Mouse (Mus musculus) forebrain, embryonic 11.5 days (tissue): ENCODE data around the gene Clec1b. TPM values are rescaled to one million over a fixed set of nuclear protein-coding genes. Genes with fewer than 3 reads are reported as not detected.

Experiments
- ATAC-seq: fragments of 200-750 bp; cut with Nextera tagmentation; replicated peaks from 2 replicates; pipeline ENCODE4 v1.8.0; 2017; ENCODE audit warnings: moderate TSS enrichment; ENCODE audit not compliant: low FRiP score
- DNase-seq: peaks from one replicate; pipeline ENCODE4 v3.0.0-alpha.2; 2017; ENCODE audit warnings: low spot score
- H3K27ac ChIP-seq: fragments of 300-500 bp; sonication (generic); 2 replicates; pipeline ENCODE4 v1.5.1; 2014; ENCODE audit warnings: low read depth, low read length
- H3K27me3 ChIP-seq: fragments of 300-500 bp; sonication (generic); 2 replicates; pipeline ENCODE4 v1.6.1; 2014; ENCODE audit warnings: mild to moderate bottlenecking, low read length, mixed read lengths; ENCODE audit not compliant: control insufficient read depth, insufficient read depth
- H3K36me3 ChIP-seq: fragments of 300-500 bp; sonication (generic); 2 replicates; pipeline ENCODE4 v1.6.1; 2014; ENCODE audit warnings: mild to moderate bottlenecking, low read length, moderate library complexity, mixed read lengths; ENCODE audit not compliant: control insufficient read depth, insufficient read depth
- H3K4me1 ChIP-seq: fragments of 300-500 bp; sonication (generic); replicated peaks from 2 replicates; pipeline ENCODE4 v1.6.1; 2014; ENCODE audit warnings: low read length, mixed read lengths; ENCODE audit not compliant: control insufficient read depth, insufficient read depth
- H3K4me2 ChIP-seq: fragments of 300-500 bp; sonication (generic); 2 replicates; pipeline ENCODE4 v1.6.1; 2014; ENCODE audit warnings: low read depth, mild to moderate bottlenecking, low read length, moderate library complexity, mixed read lengths; ENCODE audit not compliant: severe bottlenecking
- H3K4me3 ChIP-seq: fragments of 300-500 bp; sonication (generic); 2 replicates; pipeline ENCODE4 v1.5.1; 2014; ENCODE audit warnings: low read depth, low read length
- H3K9ac ChIP-seq: fragments of 300-500 bp; sonication (generic); 2 replicates; pipeline ENCODE4 v1.6.1; 2014; ENCODE audit warnings: low read length
- H3K9me3 ChIP-seq: fragments of 300-500 bp; sonication (generic); 2 replicates; pipeline ENCODE4 v1.6.1; 2016; ENCODE audit warnings: low read length, mixed read lengths; ENCODE audit not compliant: control insufficient read depth
- WGBS: fragments of 180-500 bp; shearing (Covaris S2); extraction: QIAGEN DNeasy Blood & Tissue Kit; methylation state at CpG from one replicate; pipeline ENCODE4 v1.1.7; 2014; 5-methylcytosine and 5-hydroxymethylcytosine counted together
- polyA plus RNA-seq: library from polyadenylated mRNA; unstranded; fragments of >200 nt; fragmentation: Nextera tagmentation; extraction: Ambion mirVana; gene quantifications from 2 replicates; pipeline ENCODE4 v1.2.1, GENCODE M21; 2014

The Clec1b gene
- 7.5 and 12.3 TPM in 2 replicates for polyA plus RNA-seq

DNA sequence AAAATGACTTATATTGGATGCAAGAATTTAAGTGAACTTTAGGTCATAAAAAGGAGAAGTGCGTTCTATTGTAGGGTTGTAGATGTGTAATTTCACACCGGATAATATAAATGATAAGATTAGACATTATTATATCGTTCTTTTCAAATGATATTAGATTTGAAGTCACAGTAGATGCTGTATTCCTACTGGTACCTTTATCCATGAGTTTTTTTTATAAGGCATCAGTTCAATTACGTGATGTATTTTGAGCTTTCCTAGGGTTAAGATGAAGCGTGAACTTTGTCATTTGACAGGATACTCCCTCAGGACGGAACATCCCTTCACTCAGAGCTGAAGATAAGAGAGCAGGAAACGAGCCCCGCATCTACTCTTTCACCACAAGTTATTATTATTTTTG is at the start of gene Clec1b:
Gene Clec1b (plus strand): TSS at position 301 of the 400 bp plus-strand sequence.
- no peak within 1 kb of the TSS for H3K4me3 ChIP-seq
- H3K27me3 ChIP-seq: no peaks in the 10 kb centered on the region
- H3K36me3 ChIP-seq: no peaks in the 10 kb centered on the region
- H3K4me2 ChIP-seq: no peak within 1 kb of the TSS
- H3K27ac ChIP-seq: no peak within 1 kb of the TSS
- no peaks in the 10 kb centered on the region for H3K9me3 ChIP-seq
- 89% methylated on average over 8 of the region's 8 CpGs for WGBS
- ATAC-seq (no peak), DNase-seq (no peak)
- H3K9ac ChIP-seq: no peak within 1 kb of the TSS
- H3K4me1 ChIP-seq: no peaks in the 10 kb centered on the region

- DNase-seq: no peak
- H3K9me3 ChIP-seq: no peaks in the 10 kb centered on the region
These were observed 47.4 kb upstream of the Clec1b start for GRCm38 (mm10) chr6:129349524-129350352.

DNA sequence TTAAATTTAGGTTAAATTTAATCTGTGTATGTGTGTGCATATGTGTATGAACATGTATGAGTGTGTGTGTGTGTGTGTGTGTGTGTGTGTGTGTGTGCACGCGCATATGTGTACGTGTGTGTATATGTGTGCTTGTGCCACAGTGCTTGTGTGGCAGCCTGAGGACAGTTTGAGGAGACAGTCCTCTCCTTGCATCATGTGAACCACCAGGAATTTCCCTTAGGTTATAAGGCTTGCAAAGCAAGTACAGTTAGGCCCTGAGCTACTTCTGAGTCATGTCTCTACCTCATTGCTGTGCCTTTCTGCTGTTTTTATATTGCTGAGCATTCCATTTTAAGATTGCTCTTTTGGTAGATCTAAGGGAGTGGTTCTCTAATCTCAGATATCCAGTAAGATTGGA is 46.0 kb upstream of the Clec1b start:
- DNase-seq (no peak), ATAC-seq (no peak)
- H3K4me1 ChIP-seq: no peaks in the 10 kb centered on the region
- no peak overlapping the region for H3K4me2 ChIP-seq
- H3K4me3 ChIP-seq: no peak overlapping the region
- H3K36me3 ChIP-seq: no peaks in the 10 kb centered on the region
- no peak overlapping the region for H3K9ac ChIP-seq
- no peaks in the 10 kb centered on the region for H3K27me3 ChIP-seq
- 81% methylated on average over 3 of the region's 3 CpGs for WGBS
- no peaks in the 10 kb centered on the region for H3K9me3 ChIP-seq
- no peak overlapping the region for H3K27ac ChIP-seq

More at GRCm38 (mm10) chr6:129349524-129350352, 47.4 kb upstream of the Clec1b start:
- Histone ChIP-seq H3K27ac (no peak overlapping the region), H3K36me3 (no peaks in the 10 kb centered on the region), H3K27me3 (no peaks in the 10 kb centered on the region), H3K4me2 (no peak overlapping the region), H3K9ac (no peak overlapping the region), H3K4me1 (no peaks in the 10 kb centered on the region), H3K4me3 (no peak overlapping the region)
- ATAC-seq: no peak
- WGBS: 66% methylated on average over 4 of the region's 4 CpGs

DNA sequence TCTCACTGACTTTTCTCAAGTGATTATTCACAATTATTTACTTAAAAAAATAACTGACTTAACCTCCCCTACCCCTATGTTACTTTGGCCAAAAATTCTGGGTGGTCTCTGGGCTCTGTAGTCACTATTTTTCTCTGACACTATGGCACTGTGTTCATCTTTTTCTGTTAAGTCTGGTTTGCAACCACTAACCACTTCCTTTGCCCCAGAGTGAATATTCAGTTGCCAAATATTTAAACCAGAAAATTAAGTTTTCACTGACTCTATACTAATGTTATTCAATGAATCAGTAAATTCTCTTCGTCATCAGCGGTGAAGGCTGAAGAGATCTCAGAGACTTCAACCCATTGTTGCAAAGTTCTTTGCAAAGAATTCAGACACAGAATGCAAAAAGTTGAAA is 41.3 kb upstream of the Clec1b start:
- ATAC-seq (no peak), DNase-seq (no peak)
- 94% methylated on average over 2 of the region's 2 CpGs for WGBS
- no peak overlapping the region for H3K9ac ChIP-seq
- H3K4me3 ChIP-seq: no peak overlapping the region
- H3K36me3 ChIP-seq: no peaks in the 10 kb centered on the region
- H3K4me2 ChIP-seq: no peak overlapping the region
- no peaks in the 10 kb centered on the region for H3K27me3 ChIP-seq
- no peaks in the 10 kb centered on the region for H3K9me3 ChIP-seq
- no peaks in the 10 kb centered on the region for H3K4me1 ChIP-seq
- H3K27ac ChIP-seq: no peak overlapping the region

- H3K9ac ChIP-seq: no peak overlapping the region
- DNase-seq (no peak), ATAC-seq (no peak)
- H3K4me2 ChIP-seq: no peak overlapping the region
- H3K27me3 ChIP-seq: no peaks in the 10 kb centered on the region
- H3K4me1 ChIP-seq: no peaks in the 10 kb centered on the region
- no peak overlapping the region for H3K27ac ChIP-seq
- no peaks in the 10 kb centered on the region for H3K36me3 ChIP-seq
- no peak overlapping the region for H3K4me3 ChIP-seq
- H3K9me3 ChIP-seq: no peaks in the 10 kb centered on the region
These were observed 40.7 kb upstream of the Clec1b start for GRCm38 (mm10) chr6:129356430-129356829.

GRCm38 (mm10) chr6:129359515-129359914 is 37.6 kb upstream of the Clec1b start:
- Histone ChIP-seq H3K9ac (no peak overlapping the region), H3K27me3 (no peaks in the 10 kb centered on the region), H3K4me3 (no peak overlapping the region), H3K27ac (no peak overlapping the region), H3K36me3 (no peaks in the 10 kb centered on the region), H3K4me2 (no peak overlapping the region), H3K4me1 (no peaks in the 10 kb centered on the region), H3K9me3 (no peaks in the 10 kb centered on the region)
- WGBS: 95% methylated on average over 2 of the region's 2 CpGs
- DNase-seq (no peak), ATAC-seq (no peak)

DNA sequence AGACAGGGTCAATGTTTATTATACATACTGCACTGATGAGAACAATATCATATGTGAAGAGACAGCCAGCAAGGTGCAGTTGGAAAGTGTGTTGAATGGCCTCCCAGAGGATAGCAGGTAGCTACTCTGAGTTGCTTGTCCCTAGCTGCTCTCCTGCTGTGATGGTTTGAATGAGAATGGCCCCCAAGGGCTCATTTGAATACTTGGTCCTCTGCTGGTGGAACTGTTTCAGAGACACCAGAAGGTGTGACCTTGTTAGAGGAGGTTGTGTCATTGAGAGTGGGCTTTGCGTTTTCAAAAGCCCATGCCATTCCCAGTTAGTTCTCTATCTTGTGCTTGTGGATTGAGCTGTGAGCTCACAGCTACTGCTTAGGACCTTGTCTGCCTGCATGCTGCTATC is 33.2 kb upstream of the Clec1b start:
- DNase-seq (no peak), ATAC-seq (no peak)
- H3K27ac ChIP-seq: no peak overlapping the region
- no peak overlapping the region for H3K9ac ChIP-seq
- H3K4me3 ChIP-seq: no peak overlapping the region
- H3K36me3 ChIP-seq: no peaks in the 10 kb centered on the region
- H3K4me2 ChIP-seq: no peak overlapping the region
- no peaks in the 10 kb centered on the region for H3K9me3 ChIP-seq
- no peaks in the 10 kb centered on the region for H3K27me3 ChIP-seq
- 31% methylated on average over 1 of the region's 1 CpGs for WGBS
- H3K4me1 ChIP-seq: no peaks in the 10 kb centered on the region

- no peak overlapping the region for H3K9ac ChIP-seq
- no peak overlapping the region for H3K4me3 ChIP-seq
- no peak overlapping the region for H3K27ac ChIP-seq
- no peak overlapping the region for H3K4me2 ChIP-seq
- DNase-seq (no peak), ATAC-seq (peak; percentile 72)
- H3K9me3 ChIP-seq: no peaks in the 10 kb centered on the region
- H3K4me1 ChIP-seq: no peaks in the 10 kb centered on the region
- 22% methylated on average over 6 of the region's 6 CpGs for WGBS
- no peaks in the 10 kb centered on the region for H3K27me3 ChIP-seq
- no peaks in the 10 kb centered on the region for H3K36me3 ChIP-seq
These were observed 31.1 kb upstream of the Clec1b start for GRCm38 (mm10) chr6:129365959-129366359.
